Mouse (Mus musculus) adrenal gland, postnatal 4 days (tissue): Measurements from ENCODE around the gene Gnai1. TPM values are rescaled to one million over a fixed set of nuclear protein-coding genes. Genes with fewer than 3 reads are reported as not detected.

Source experiments
- DNase-seq, 2 experiments: peaks; one replicate each; pipeline ENCODE4 v3.0.0; 2021 to 2022; ENCODE audit warnings: low spot score in 2 of 2, mixed read lengths in 2 of 2
- total RNA-seq, 2 experiments: library from RNA; stranded (reverse); gene quantifications; 2 replicates each; pipeline ENCODE4 v1.2.3; 2021

The Gnai1 gene
- total RNA-seq, 2 experiments from 2014 or later: 17.6 to 21.1 TPM

DNA sequence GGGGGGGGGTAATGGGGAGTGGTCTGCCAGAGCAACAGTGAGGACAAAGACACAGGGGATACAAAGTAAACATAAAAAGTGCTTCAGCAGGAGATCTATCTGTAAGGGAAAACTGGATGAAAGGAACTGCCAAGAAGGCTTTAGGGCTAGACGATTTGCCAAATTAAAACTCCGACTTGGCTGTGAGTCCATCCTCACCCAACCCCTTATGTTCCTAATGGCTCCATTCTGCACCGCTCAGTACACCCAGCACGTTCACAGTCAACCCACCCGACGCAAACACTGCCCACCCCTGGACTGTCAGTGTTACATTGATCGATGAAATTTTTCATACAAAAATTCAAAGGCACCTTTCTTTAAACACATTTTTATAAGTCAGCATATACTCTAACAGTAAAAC is 71.5 kb downstream of the Gnai1 start:
- DNase-seq: no peak

DNA sequence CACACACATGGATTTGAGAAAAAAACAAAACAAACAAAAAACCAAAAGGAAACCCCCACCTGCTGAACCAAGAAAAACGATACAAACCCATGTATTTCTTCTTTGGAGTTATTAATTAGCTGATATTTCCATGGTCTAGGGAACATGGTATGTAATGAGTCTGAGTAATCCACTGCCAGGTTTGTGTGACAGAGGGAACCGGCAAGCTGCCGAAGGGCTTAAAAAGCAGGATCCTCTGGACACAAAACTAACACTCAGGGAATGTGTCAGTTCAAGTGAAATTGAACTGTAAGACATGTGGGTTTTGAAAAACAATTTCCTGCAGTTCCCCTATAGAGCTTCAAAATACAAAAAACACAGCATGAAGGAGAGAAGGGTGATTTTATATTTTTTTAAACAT is 72.1 kb downstream of the Gnai1 start:
- no peak for DNase-seq

DNA sequence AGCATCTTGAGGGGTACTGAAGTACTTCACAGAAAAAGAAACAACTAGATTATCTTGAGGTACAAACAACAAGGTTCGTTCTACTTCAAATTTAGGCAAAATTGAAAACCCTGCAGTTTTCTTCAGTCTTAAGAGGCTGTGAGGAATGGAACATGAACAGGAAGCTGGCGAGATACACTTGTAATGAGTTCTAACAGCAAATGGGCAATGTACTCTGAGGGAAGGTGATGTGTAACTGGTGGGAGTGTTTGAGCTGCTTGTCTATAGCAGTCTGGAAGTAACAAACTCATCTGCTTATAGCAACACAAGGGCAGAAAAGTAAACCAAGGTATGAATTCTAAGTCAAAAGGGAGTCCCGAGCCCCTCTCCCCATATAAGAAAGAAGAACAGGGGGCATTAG is 78.1 kb downstream of the Gnai1 start:
- no peak for DNase-seq

GRCm38 (mm10) chr5:18274352-18274940 is 85.7 kb downstream of the Gnai1 start:
- no peak for DNase-seq

DNA sequence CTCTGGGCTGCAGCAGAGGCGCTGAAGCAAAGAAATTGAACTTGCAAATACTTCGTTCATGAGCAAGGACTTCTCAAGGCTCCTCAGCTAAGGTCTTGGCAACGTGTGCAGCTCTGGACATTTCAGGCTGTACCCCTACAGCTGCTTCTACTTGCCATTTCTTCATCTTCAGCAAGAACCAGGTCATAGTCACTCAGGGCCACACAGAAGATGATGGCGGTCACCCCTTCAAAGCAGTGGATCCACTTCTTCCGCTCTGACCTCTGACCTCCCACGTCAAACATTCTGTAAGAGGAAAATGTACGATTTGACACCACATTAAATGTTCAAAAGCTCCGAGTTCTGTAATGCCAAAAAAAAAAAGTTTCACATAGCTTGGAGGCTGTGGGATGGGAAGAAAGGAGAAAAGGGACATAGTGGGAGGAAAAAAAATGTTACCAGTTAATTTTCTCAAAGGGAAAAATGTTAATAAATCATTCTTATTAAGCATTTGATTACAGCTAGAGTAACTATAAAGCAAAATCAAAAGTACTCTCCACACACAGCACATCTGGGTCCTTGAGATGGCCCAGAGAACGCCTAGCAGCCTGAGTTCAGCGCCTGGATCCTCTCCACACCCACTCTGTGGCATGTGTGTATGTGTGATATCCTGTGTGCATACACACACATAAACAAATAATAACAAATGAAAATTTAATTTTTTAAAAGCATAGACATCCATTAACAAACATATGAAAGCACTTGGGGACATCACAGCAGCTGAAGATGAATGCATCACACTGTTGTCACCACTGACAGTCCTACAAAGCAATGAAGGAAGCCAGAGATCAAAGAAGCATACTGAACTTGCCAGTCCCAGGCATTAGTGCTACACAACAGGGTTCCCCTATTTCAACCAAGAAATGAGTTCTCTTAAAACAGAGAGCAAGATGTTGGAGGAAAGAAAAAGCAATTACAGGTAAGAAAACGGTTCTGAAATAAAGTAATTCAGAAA is 86.6 kb downstream of the Gnai1 start:
- no peak for DNase-seq

GRCm38 (mm10) chr5:18250379-18251017 is 109.7 kb downstream of the Gnai1 start:
- no peak for DNase-seq

DNA sequence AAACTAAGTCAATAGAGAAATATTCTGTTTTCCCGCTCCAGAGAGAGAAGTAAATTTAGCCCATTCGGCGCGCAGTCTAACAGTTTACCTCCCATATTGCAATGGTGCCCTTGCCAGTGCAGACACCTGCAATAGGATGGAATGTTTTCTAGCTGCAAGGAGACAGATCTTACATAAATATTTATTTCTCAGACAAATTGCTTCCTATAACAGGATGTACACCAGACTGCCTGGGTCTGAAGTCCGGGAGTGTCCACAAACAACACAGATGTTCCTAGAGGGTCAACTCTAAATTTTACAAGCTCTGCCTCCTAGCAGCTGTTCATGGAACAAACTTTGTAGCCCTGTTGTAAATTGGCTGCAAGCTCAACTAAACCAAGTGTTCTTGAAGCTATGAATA is 111.0 kb downstream of the Gnai1 start:
- DNase-seq: no peak

DNA sequence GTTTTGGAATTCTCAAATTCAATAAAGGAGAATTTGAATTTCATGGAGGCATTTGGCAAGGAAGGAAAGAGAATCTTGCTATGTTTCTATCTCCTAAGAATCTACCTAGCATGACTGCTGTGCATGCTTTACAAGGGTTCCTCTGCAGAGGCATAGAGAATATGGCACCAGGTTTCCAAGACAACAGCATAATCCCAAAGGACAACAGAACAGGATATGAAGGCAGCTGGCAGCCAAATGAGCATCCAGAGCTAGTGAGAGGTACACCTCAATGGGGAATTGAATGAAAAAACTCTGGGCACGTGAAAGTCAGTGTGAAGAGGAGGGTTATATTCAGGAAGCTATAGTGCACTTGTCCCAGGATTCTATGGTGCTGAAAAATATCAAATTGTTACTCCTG is 130.8 kb downstream of the Gnai1 start:
- no peak for DNase-seq

GRCm38 (mm10) chr5:18228866-18229265 is 131.3 kb downstream of the Gnai1 start:
- no peak for DNase-seq

- DNase-seq: no peak
These were observed 139.3 kb downstream of the Gnai1 start for GRCm38 (mm10) chr5:18220873-18221272.

DNA sequence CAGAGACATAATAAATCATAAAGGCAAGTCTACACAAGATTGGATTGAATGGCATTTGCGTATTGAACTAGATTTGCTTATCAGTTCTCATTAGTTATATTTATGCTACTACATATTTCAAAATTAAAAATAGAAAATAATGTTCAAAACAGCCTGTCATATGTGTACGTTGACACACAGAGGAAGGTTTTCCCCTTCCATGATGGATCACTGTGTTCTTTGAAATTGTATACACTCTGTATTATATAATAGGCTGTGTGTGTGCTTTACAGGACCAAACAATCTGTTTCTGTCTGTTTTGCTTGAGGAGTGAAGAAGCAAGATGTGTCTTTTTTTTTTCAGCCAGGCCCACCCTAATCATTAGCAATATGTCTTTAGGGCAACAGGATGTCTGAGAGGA is 141.9 kb downstream of the Gnai1 start:
- no peak for DNase-seq

GRCm38 (mm10) chr5:18217856-18218255 is 142.3 kb downstream of the Gnai1 start:
- no peak for DNase-seq
